Mouse (Mus musculus): Measurements from ENCODE around the gene Chic1. TPM values are rescaled to one million over a fixed set of nuclear protein-coding genes. Genes with fewer than 3 reads are reported as not detected.
A peak's percentile ranks its signal among the peaks of the same experiment; 100 is the strongest.

Chic1 gene
- polyA plus RNA-seq, 1 experiment from 2014 or later: 8.3 TPM

- no peak overlapping the region for H3K4me2 ChIP-seq (replicated peaks)
- H3K36me3 ChIP-seq (replicated peaks; ENCODE audit: control insufficient read depth, insufficient read depth): no peaks in the 10 kb centered on the region
- H3K9me3 ChIP-seq (ENCODE audit: control insufficient read depth, low read length): no peaks in the 10 kb centered on the region
- no peak overlapping the region for H3K27ac ChIP-seq
- DNase-seq (ENCODE audit: low spot score) (no peak), ATAC-seq (ENCODE audit: low FRiP score) (no peak)
- no peaks in the 10 kb centered on the region for H3K4me1 ChIP-seq (replicated peaks; ENCODE audit: control insufficient read depth, insufficient read depth, low read length)
- no peak overlapping the region for H3K9ac ChIP-seq
- H3K4me3 ChIP-seq (replicated peaks; ENCODE audit: low read length): no peak overlapping the region
- 46% methylated on average over 13 of the region's 13 CpGs for WGBS
- peaks cover 66% of the 10 kb centered on the region for H3K27me3 ChIP-seq (ENCODE audit: control insufficient read depth, insufficient read depth, low read length)
Measured at GRCm38 (mm10) chrX:103405021-103405420, 48.7 kb downstream of the Chic1 start.

DNA sequence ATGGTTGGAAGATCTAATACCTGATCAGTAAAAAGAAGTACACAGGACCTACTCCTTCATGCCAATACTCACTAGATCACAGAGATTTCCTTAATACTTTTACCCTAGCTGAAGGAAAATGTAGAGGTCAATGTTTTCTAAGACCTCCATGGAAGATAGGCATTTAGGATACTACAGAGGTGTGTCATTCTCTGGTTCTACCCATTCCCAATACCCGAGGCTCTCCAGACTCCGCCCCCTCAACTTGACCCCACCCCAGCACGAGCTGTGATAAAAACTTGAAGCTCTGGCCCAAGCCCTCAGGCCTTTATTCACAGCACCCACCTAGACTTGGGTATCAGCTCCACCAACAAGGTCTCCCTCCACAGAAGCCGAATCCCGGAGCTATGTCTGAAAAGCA lies 57.9 kb downstream of the Chic1 start, which contains the start of gene Tsx:
Tsx (plus strand) TSS at position 301 of the 400 bp plus-strand sequence.
- Histone ChIP-seq H3K9me3 (ENCODE audit: control insufficient read depth, low read length) (no peaks in the 10 kb centered on the region), H3K4me1 (replicated peaks; ENCODE audit: control insufficient read depth, insufficient read depth, low read length) (no peaks in the 10 kb centered on the region), H3K9ac (no peak within 1 kb of the TSS), H3K4me2 (replicated peaks) (no peak within 1 kb of the TSS), H3K4me3 (replicated peaks; ENCODE audit: low read length) (no peak within 1 kb of the TSS), H3K27me3 (ENCODE audit: control insufficient read depth, insufficient read depth, low read length) (peaks cover 61% of the 10 kb centered on the region), H3K27ac (no peak within 1 kb of the TSS), H3K36me3 (replicated peaks; ENCODE audit: control insufficient read depth, insufficient read depth) (no peaks in the 10 kb centered on the region)
- DNase-seq (ENCODE audit: low spot score) (no peak), ATAC-seq (ENCODE audit: low FRiP score) (no peak)
- WGBS: 85% methylated on average over 5 of the region's 5 CpGs

DNA sequence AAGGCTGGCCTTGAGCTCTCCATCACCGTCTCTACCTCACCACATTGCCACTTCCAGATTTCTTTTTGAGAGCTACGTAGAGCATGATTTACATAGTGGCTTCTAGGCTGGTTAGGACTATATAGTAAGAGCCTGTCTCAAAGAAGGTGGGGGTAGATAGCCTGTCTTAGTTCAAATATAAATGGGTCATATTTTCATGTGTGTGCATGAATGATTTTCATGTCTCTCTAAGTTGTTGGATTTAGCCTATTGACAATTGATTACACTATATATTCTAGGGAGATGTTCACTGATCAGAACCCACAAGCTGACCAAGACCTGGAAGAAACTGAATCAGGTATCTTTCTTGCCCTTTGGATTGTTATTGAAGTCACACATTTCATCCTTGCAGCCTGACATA lies 65.4 kb downstream of the Chic1 start, which contains the start of gene Gm26992:
Gm26992 (plus strand) TSS at position 301 of the 400 bp plus-strand sequence.
- no peak within 1 kb of the TSS for H3K4me2 ChIP-seq (replicated peaks)
- H3K9me3 ChIP-seq (ENCODE audit: control insufficient read depth, low read length): no peaks in the 10 kb centered on the region
- no peaks in the 10 kb centered on the region for H3K4me1 ChIP-seq (replicated peaks; ENCODE audit: control insufficient read depth, insufficient read depth, low read length)
- no peak within 1 kb of the TSS for H3K27ac ChIP-seq
- DNase-seq (ENCODE audit: low spot score) (no peak), ATAC-seq (ENCODE audit: low FRiP score) (no peak)
- no peak within 1 kb of the TSS for H3K4me3 ChIP-seq (replicated peaks; ENCODE audit: low read length)
- 95% methylated on average over 2 of the region's 2 CpGs for WGBS
- no peak within 1 kb of the TSS for H3K9ac ChIP-seq
- H3K36me3 ChIP-seq (replicated peaks; ENCODE audit: control insufficient read depth, insufficient read depth): no peaks in the 10 kb centered on the region
- H3K27me3 ChIP-seq (ENCODE audit: control insufficient read depth, insufficient read depth, low read length): peaks cover 51% of the 10 kb centered on the region

DNA sequence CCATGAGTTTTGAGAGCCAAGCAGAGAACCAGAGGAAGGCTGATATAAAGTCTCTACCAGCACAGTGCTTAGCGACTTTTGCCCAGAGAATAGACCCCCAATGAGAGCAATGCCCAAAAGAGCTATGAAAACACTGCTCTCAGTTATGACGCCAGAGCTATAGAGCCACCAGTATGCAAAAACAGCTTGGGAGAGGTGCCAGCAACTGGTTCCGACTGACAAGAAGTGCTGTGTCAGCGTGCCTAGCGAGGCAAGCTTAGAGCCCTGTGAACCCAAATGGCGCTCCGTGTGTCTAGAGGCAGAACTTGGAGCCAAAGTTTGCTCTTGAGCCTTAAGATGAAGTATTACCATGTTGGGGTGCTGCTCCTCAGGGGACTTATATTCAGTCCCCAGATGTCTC lies 71.4 kb downstream of the Chic1 start:
- Histone ChIP-seq H3K9ac (no peak overlapping the region), H3K4me2 (replicated peaks) (no peak overlapping the region), H3K4me3 (replicated peaks; ENCODE audit: low read length) (no peak overlapping the region), H3K27ac (no peak overlapping the region), H3K27me3 (ENCODE audit: control insufficient read depth, insufficient read depth, low read length) (peaks cover 51% of the 10 kb centered on the region), H3K4me1 (replicated peaks; ENCODE audit: control insufficient read depth, insufficient read depth, low read length) (no peaks in the 10 kb centered on the region), H3K36me3 (replicated peaks; ENCODE audit: control insufficient read depth, insufficient read depth) (no peaks in the 10 kb centered on the region), H3K9me3 (ENCODE audit: control insufficient read depth, low read length) (no peaks in the 10 kb centered on the region)
- WGBS: 72% methylated on average over 7 of the region's 7 CpGs
- DNase-seq (ENCODE audit: low spot score) (no peak), ATAC-seq (ENCODE audit: low FRiP score) (no peak)

DNA sequence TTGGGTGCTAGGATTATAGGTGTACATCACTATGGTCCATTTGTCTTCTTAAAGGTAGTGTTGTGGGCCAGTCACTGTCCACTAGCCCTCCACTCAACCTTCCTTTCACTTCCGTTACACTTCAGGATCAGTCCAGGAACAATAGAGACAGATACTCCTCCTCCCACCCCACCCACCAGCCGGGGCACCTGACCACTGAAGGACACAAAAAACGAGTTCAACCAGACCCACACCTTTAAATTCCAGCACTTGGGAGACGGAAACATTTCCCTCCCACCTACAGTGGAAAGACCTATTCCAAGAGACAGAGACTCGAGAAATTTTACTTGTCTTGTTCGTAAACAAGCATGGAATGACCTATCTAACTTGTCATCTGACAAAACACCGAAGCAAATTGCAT lies 76.0 kb downstream of the Chic1 start:
- ATAC-seq (ENCODE audit: low FRiP score) (no peak), DNase-seq (ENCODE audit: low spot score) (no peak)
- Histone ChIP-seq H3K36me3 (replicated peaks; ENCODE audit: control insufficient read depth, insufficient read depth) (no peaks in the 10 kb centered on the region), H3K9me3 (ENCODE audit: control insufficient read depth, low read length) (no peaks in the 10 kb centered on the region), H3K4me1 (replicated peaks; ENCODE audit: control insufficient read depth, insufficient read depth, low read length) (no peaks in the 10 kb centered on the region), H3K4me2 (replicated peaks) (no peak overlapping the region), H3K27me3 (ENCODE audit: control insufficient read depth, insufficient read depth, low read length) (peaks cover 68% of the 10 kb centered on the region), H3K9ac (no peak overlapping the region), H3K27ac (no peak overlapping the region), H3K4me3 (replicated peaks; ENCODE audit: low read length) (no peak overlapping the region)
- 76% methylated on average over 7 of the region's 7 CpGs for WGBS

GRCm38 (mm10) chrX:103438023-103438422 lies 81.7 kb downstream of the Chic1 start:
- 14% methylated on average over 9 of the region's 9 CpGs for WGBS
- peaks cover 60% of the 10 kb centered on the region for H3K27me3 ChIP-seq (ENCODE audit: control insufficient read depth, insufficient read depth, low read length)
- H3K9me3 ChIP-seq (ENCODE audit: control insufficient read depth, low read length): no peaks in the 10 kb centered on the region
- ATAC-seq (ENCODE audit: low FRiP score) (no peak), DNase-seq (ENCODE audit: low spot score) (no peak)
- no peak overlapping the region for H3K27ac ChIP-seq
- H3K9ac ChIP-seq: no peak overlapping the region
- H3K36me3 ChIP-seq (replicated peaks; ENCODE audit: control insufficient read depth, insufficient read depth): no peaks in the 10 kb centered on the region
- no peaks in the 10 kb centered on the region for H3K4me1 ChIP-seq (replicated peaks; ENCODE audit: control insufficient read depth, insufficient read depth, low read length)
- no peak overlapping the region; the same call in 1 of the 2 replicates for H3K4me2 ChIP-seq (replicated peaks)
- no peak overlapping the region for H3K4me3 ChIP-seq (replicated peaks; ENCODE audit: low read length)

DNA sequence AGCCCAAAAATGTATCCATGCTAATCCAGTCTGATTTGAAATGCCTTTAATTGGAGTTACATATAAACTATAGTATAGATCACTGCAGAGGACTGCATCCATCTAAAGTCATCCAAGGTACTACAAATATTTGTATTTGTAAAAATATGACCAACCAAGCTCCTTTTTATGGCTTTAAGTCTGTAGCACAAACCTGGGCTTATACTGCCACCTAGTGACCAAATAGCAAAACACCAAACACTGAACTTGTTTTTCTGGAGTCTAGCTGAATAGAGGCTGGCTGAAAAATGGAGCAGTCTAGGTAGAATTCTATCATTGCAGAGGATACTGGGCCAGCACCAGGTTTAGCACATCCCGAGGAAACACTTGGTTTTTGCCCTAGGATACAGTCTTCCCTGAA lies 84.5 kb downstream of the Chic1 start:
- DNase-seq (ENCODE audit: low spot score): peak; percentile 87

GRCm38 (mm10) chrX:103443755-103444154 lies 87.5 kb downstream of the Chic1 start:
- no peaks in the 10 kb centered on the region for H3K9me3 ChIP-seq (ENCODE audit: control insufficient read depth, low read length)
- 29% methylated on average over 7 of the region's 7 CpGs for WGBS
- H3K27ac ChIP-seq: no peak overlapping the region
- H3K4me1 ChIP-seq (replicated peaks; ENCODE audit: control insufficient read depth, insufficient read depth, low read length): no peaks in the 10 kb centered on the region
- H3K27me3 ChIP-seq (ENCODE audit: control insufficient read depth, insufficient read depth, low read length): peaks cover 53% of the 10 kb centered on the region
- ATAC-seq (ENCODE audit: low FRiP score) (no peak), DNase-seq (ENCODE audit: low spot score) (peak; percentile 71)
- no peak overlapping the region for H3K9ac ChIP-seq
- H3K4me3 ChIP-seq (replicated peaks; ENCODE audit: low read length): no peak overlapping the region
- no peaks in the 10 kb centered on the region for H3K36me3 ChIP-seq (replicated peaks; ENCODE audit: control insufficient read depth, insufficient read depth)
- H3K4me2 ChIP-seq (replicated peaks): no peak overlapping the region

More for the DNA sequence above, 84.5 kb downstream of the Chic1 start:
- H3K4me2 ChIP-seq (replicated peaks): no peak overlapping the region
- H3K4me3 ChIP-seq (replicated peaks; ENCODE audit: low read length): no peak overlapping the region
- no peak overlapping the region for H3K27ac ChIP-seq
- no peaks in the 10 kb centered on the region for H3K36me3 ChIP-seq (replicated peaks; ENCODE audit: control insufficient read depth, insufficient read depth)
- ATAC-seq (ENCODE audit: low FRiP score): no peak
- WGBS: 0% methylated on average over 1 of the region's 1 CpGs
- H3K27me3 ChIP-seq (ENCODE audit: control insufficient read depth, insufficient read depth, low read length): peaks cover 54% of the 10 kb centered on the region
- no peaks in the 10 kb centered on the region for H3K9me3 ChIP-seq (ENCODE audit: control insufficient read depth, low read length)
- H3K9ac ChIP-seq: no peak overlapping the region
- H3K4me1 ChIP-seq (replicated peaks; ENCODE audit: control insufficient read depth, insufficient read depth, low read length): no peaks in the 10 kb centered on the region
